In genomic region chr11:43608440-43608839, GRCm38 (mm10) we compare ENCODE assay signal across 27 mouse cellular contexts. TPM values are rescaled to one million over a fixed set of nuclear protein-coding genes. Genes with fewer than 3 reads are reported as not detected.
DNase-seq lines count a peak whose midpoint lies in the region; ATAC-seq and TF ChIP-seq lines count a peak whose summit lies in the region.
"Had no signal": no experiment of that assay in that cellular context is flagged by ENCODE, and none has a peak within 500 bp of the region (broad histone marks: within the 10 kb centered on the region; RNA-seq: fewer than 3 reads in every experiment).

No protein-coding gene starts in this region.

- H3K4me3 ChIP-seq in forebrain, embryonic 14.5 days (ENCODE audit: low read depth, low read length) = no peak overlapping the region
- H3K4me3 ChIP-seq in forebrain, embryonic 11.5 days (ENCODE audit: low read depth, low read length) = no peak overlapping the region
- no peak overlapping the region for H3K4me3 ChIP-seq in neural tube, embryonic 13.5 days
- no peak overlapping the region for H3K4me3 ChIP-seq in neural tube, embryonic 14.5 days (ENCODE audit: low read depth, low read length)
- no peak overlapping the region for H3K4me3 ChIP-seq in intestine, embryonic 15.5 days (replicated peaks)
- no peak overlapping the region for H3K4me3 ChIP-seq in stomach, postnatal 0 days (ENCODE audit: low read depth, low read length)
- H3K4me3 ChIP-seq: gastrocnemius, adult 2 months; liver, embryonic 13.5 days; midbrain, embryonic 12.5 days; stomach, embryonic 15.5 days had no signal

- no peak for TF ChIP-seq CTCF in stomach, postnatal 0 days (IDR thresholded peaks at IDR 0.05; ENCODE audit: low read depth)

- ATAC-seq in forebrain, embryonic 14.5 days = no peak
- no peak for ATAC-seq in forebrain, embryonic 11.5 days (replicated peaks; ENCODE audit: low FRiP score)
- ATAC-seq in neural tube, embryonic 13.5 days (ENCODE audit: low read depth) = 0 out of 2 replicates have a peak, but pooled peaks have one; percentile 32
- peak; percentile 33; the same call in 1 of the 2 replicates for ATAC-seq in neural tube, embryonic 14.5 days (ENCODE audit: low read depth)
- no peak for ATAC-seq in intestine, embryonic 15.5 days
- no peak for ATAC-seq in stomach, postnatal 0 days (ENCODE audit: low FRiP score, low TSS enrichment)

- peak; percentile 41 for DNase-seq in forebrain, embryonic 14.5 days (ENCODE audit: low spot score)
- DNase-seq in forebrain, embryonic 11.5 days (ENCODE audit: low spot score) = no peak
- no peak for DNase-seq in neural tube, embryonic 10.5 days (ENCODE audit: extremely low spot score, low spot score)
- DNase-seq in stomach, postnatal 0 days (ENCODE audit: low spot score) = no peak
- DNase-seq: adrenal gland, postnatal 25 days; cerebellum, adult 9-10 months; gastrocnemius, adult 2 months; heart, adult 11 months; kidney, adult 11 months; kidney, postnatal 4 days; layer of hippocampus, adult 9-11 months; liver, embryonic 13.5 days; lung, adult 2 months; lung, postnatal 14 days; right cerebral cortex, adult 18-20 months; thymus, adult 18-20 months; thymus, postnatal 36 days had no signal

- no peak for TF ChIP-seq EP300 in stomach, postnatal 0 days (optimal IDR thresholded peaks at IDR 0.05)

- no peaks in the 10 kb centered on the region for H3K27me3 ChIP-seq in forebrain, embryonic 14.5 days (replicated peaks; ENCODE audit: control insufficient read depth, insufficient read depth, low read length)
- no peaks in the 10 kb centered on the region for H3K27me3 ChIP-seq in forebrain, embryonic 11.5 days (ENCODE audit: control insufficient read depth, insufficient read depth, low read length)
- no peaks in the 10 kb centered on the region for H3K27me3 ChIP-seq in neural tube, embryonic 13.5 days
- no peaks in the 10 kb centered on the region for H3K27me3 ChIP-seq in neural tube, embryonic 14.5 days (ENCODE audit: control insufficient read depth, insufficient read depth, low read length)
- no peaks in the 10 kb centered on the region for H3K27me3 ChIP-seq in intestine, embryonic 15.5 days (replicated peaks)
- H3K27me3 ChIP-seq in stomach, postnatal 0 days (ENCODE audit: control insufficient read depth, insufficient read depth, low read length) = no peaks in the 10 kb centered on the region
- H3K27me3 ChIP-seq: liver, embryonic 13.5 days; midbrain, embryonic 12.5 days; stomach, embryonic 15.5 days had no signal

- H3K4me1 ChIP-seq in forebrain, embryonic 14.5 days (ENCODE audit: control insufficient read depth, insufficient read depth, low read length) = no peaks in the 10 kb centered on the region
- peaks cover 6% of the 10 kb centered on the region; the same call in 1 of the 2 replicates for H3K4me1 ChIP-seq in forebrain, embryonic 11.5 days (replicated peaks; ENCODE audit: control insufficient read depth, insufficient read depth, low read length)
- H3K4me1 ChIP-seq in neural tube, embryonic 13.5 days (replicated peaks) = peaks cover 24% of the 10 kb centered on the region
- H3K4me1 ChIP-seq in neural tube, embryonic 14.5 days (ENCODE audit: control insufficient read depth, insufficient read depth, low read length) = peaks cover 4% of the 10 kb centered on the region; the same call in 1 of the 2 replicates
- H3K4me1 ChIP-seq in intestine, embryonic 15.5 days (replicated peaks) = peaks cover 9% of the 10 kb centered on the region
- H3K4me1 ChIP-seq in stomach, postnatal 0 days (replicated peaks; ENCODE audit: control insufficient read depth, insufficient read depth) = no peaks in the 10 kb centered on the region
- H3K4me1 ChIP-seq: liver, embryonic 13.5 days had no signal

- H3K9ac ChIP-seq in forebrain, embryonic 14.5 days (ENCODE audit: low read length) = no peak overlapping the region
- no peak overlapping the region for H3K9ac ChIP-seq in forebrain, embryonic 11.5 days (ENCODE audit: low read length)
- no peak overlapping the region for H3K9ac ChIP-seq in neural tube, embryonic 13.5 days
- H3K9ac ChIP-seq in neural tube, embryonic 14.5 days (replicated peaks; ENCODE audit: low read depth, low read length) = no peak overlapping the region
- H3K9ac ChIP-seq in intestine, embryonic 15.5 days = no peak overlapping the region
- H3K9ac ChIP-seq in stomach, postnatal 0 days (ENCODE audit: low read length) = no peak overlapping the region
- H3K9ac ChIP-seq: liver, embryonic 13.5 days; midbrain, embryonic 12.5 days; stomach, embryonic 15.5 days had no signal

- H3K36me3 ChIP-seq in forebrain, embryonic 14.5 days (ENCODE audit: control insufficient read depth, insufficient read depth, low read length) = no peaks in the 10 kb centered on the region
- no peaks in the 10 kb centered on the region for H3K36me3 ChIP-seq in forebrain, embryonic 11.5 days (ENCODE audit: control insufficient read depth, insufficient read depth, low read length)
- no peaks in the 10 kb centered on the region for H3K36me3 ChIP-seq in neural tube, embryonic 13.5 days
- no peaks in the 10 kb centered on the region for H3K36me3 ChIP-seq in neural tube, embryonic 14.5 days (ENCODE audit: control insufficient read depth, insufficient read depth, low read length)
- H3K36me3 ChIP-seq in intestine, embryonic 15.5 days = no peaks in the 10 kb centered on the region
- no peaks in the 10 kb centered on the region for H3K36me3 ChIP-seq in stomach, postnatal 0 days (ENCODE audit: control insufficient read depth, insufficient read depth, low read length)
- H3K36me3 ChIP-seq: liver, embryonic 13.5 days; midbrain, embryonic 12.5 days; stomach, embryonic 15.5 days had no signal

- WGBS in forebrain, embryonic 14.5 days = 21% methylated on average over 3 of the region's 3 CpGs
- 52% methylated on average over 3 of the region's 3 CpGs for WGBS in forebrain, embryonic 11.5 days
- 34% methylated on average over 3 of the region's 3 CpGs for WGBS in neural tube, embryonic 13.5 days
- 33% methylated on average over 3 of the region's 3 CpGs for WGBS in neural tube, embryonic 14.5 days
- WGBS in intestine, embryonic 15.5 days = 88% methylated on average over 3 of the region's 3 CpGs
- 65% methylated on average over 3 of the region's 3 CpGs for WGBS in stomach, postnatal 0 days

- H3K4me2 ChIP-seq in forebrain, embryonic 14.5 days (ENCODE audit: low read length) = no peak overlapping the region
- H3K4me2 ChIP-seq in forebrain, embryonic 11.5 days (ENCODE audit: low read depth, low read length, severe bottlenecking) = no peak overlapping the region
- no peak overlapping the region for H3K4me2 ChIP-seq in neural tube, embryonic 13.5 days
- no peak overlapping the region for H3K4me2 ChIP-seq in neural tube, embryonic 14.5 days (ENCODE audit: low read depth, low read length)
- no peak overlapping the region for H3K4me2 ChIP-seq in intestine, embryonic 15.5 days (replicated peaks)
- no peak overlapping the region for H3K4me2 ChIP-seq in stomach, postnatal 0 days (replicated peaks; ENCODE audit: low read depth)
- H3K4me2 ChIP-seq: heart, embryonic 11.5 days; liver, embryonic 13.5 days; midbrain, embryonic 12.5 days; stomach, embryonic 15.5 days had no signal

- no peak overlapping the region for H3K27ac ChIP-seq in forebrain, embryonic 14.5 days (ENCODE audit: low read depth, low read length)
- H3K27ac ChIP-seq in forebrain, embryonic 11.5 days (ENCODE audit: low read depth, low read length) = no peak overlapping the region
- no peak overlapping the region; the same call in 1 of the 2 replicates for H3K27ac ChIP-seq in neural tube, embryonic 13.5 days (replicated peaks)
- peak overlapping the region; percentile 12 for H3K27ac ChIP-seq in neural tube, embryonic 14.5 days (ENCODE audit: low read depth, low read length)
- H3K27ac ChIP-seq in intestine, embryonic 15.5 days = no peak overlapping the region
- H3K27ac ChIP-seq in stomach, postnatal 0 days (replicated peaks) = no peak overlapping the region
- H3K27ac ChIP-seq: gastrocnemius, adult 2 months; liver, embryonic 13.5 days; midbrain, embryonic 12.5 days; stomach, embryonic 15.5 days had no signal

- no peaks in the 10 kb centered on the region for H3K9me3 ChIP-seq in forebrain, embryonic 14.5 days (replicated peaks; ENCODE audit: control insufficient read depth, low read length)
- H3K9me3 ChIP-seq in forebrain, embryonic 11.5 days (ENCODE audit: control insufficient read depth, low read length) = no peaks in the 10 kb centered on the region
- no peaks in the 10 kb centered on the region for H3K9me3 ChIP-seq in neural tube, embryonic 13.5 days
- H3K9me3 ChIP-seq in neural tube, embryonic 14.5 days (ENCODE audit: control insufficient read depth, low read length) = no peaks in the 10 kb centered on the region
- H3K9me3 ChIP-seq in intestine, embryonic 15.5 days = no peaks in the 10 kb centered on the region
- H3K9me3 ChIP-seq in stomach, postnatal 0 days (ENCODE audit: control insufficient read depth, low read length) = no peaks in the 10 kb centered on the region
- H3K9me3 ChIP-seq: liver, embryonic 13.5 days; midbrain, embryonic 12.5 days; stomach, embryonic 15.5 days had no signal

RNA-seq across cellular contexts. Expression of gene Fabp6, which starts 7.1 kb away (rescaled TPM):
- not detected in 2 replicates for polyA plus RNA-seq in forebrain, embryonic 14.5 days (2014; fragmentation: Nextera tagmentation; extraction: Ambion mirVana)
- polyA plus RNA-seq in forebrain, embryonic 11.5 days (2014; fragmentation: Nextera tagmentation; extraction: Ambion mirVana) = not detected in 2 replicates
- polyA plus RNA-seq in neural tube, embryonic 13.5 days (2015; fragmentation: Nextera tagmentation; extraction: Ambion mirVana) = not detected in 2 replicates
- not detected in 2 replicates for polyA plus RNA-seq in neural tube, embryonic 14.5 days (2014; fragmentation: Nextera tagmentation; extraction: Ambion mirVana)
- 1.2 TPM in 2 replicates for polyA plus RNA-seq in intestine, embryonic 15.5 days (2015; fragmentation: Nextera tagmentation; extraction: Ambion mirVana)
- 5.9 and 7.6 TPM in 2 replicates for polyA plus RNA-seq in stomach, postnatal 0 days (2015; fragmentation: Nextera tagmentation; extraction: Ambion mirVana)
- polyA plus RNA-seq: embryonic facial prominence, embryonic 14.5 days; heart, embryonic 11.5 days; heart, postnatal 0 days; kidney, embryonic 16.5 days; limb, embryonic 14.5 days; liver, embryonic 13.5 days; midbrain, embryonic 12.5 days had no signal

RNA-seq across cellular contexts. Expression of gene 4933415A04Rik, which starts 21.6 kb away (rescaled TPM):
- polyA plus RNA-seq in forebrain, embryonic 14.5 days (2014; fragmentation: Nextera tagmentation; extraction: Ambion mirVana) = 1.2 and 2.0 TPM in 2 replicates
- 7.4 and 8.5 TPM in 2 replicates for polyA plus RNA-seq in forebrain, embryonic 11.5 days (2014; fragmentation: Nextera tagmentation; extraction: Ambion mirVana)
- polyA plus RNA-seq in neural tube, embryonic 13.5 days (2015; fragmentation: Nextera tagmentation; extraction: Ambion mirVana) = 7.1 and 7.3 TPM in 2 replicates
- 3.8 and 4.4 TPM in 2 replicates for polyA plus RNA-seq in neural tube, embryonic 14.5 days (2014; fragmentation: Nextera tagmentation; extraction: Ambion mirVana)
- polyA plus RNA-seq in intestine, embryonic 15.5 days (2015; fragmentation: Nextera tagmentation; extraction: Ambion mirVana) = 4.4 and 5.4 TPM in 2 replicates
- polyA plus RNA-seq in stomach, postnatal 0 days (2015; fragmentation: Nextera tagmentation; extraction: Ambion mirVana) = 2.4 TPM in 2 replicates

Comparison
In these comparisons a context has a peak if more than half of its experiments do, and no peak if none do; other contexts are left out.
1. ATAC-seq: peak in neural tube, embryonic 13.5 days (single experiment) and neural tube, embryonic 14.5 days (single experiment); none in forebrain, embryonic 14.5 days (single experiment), forebrain, embryonic 11.5 days (single experiment), intestine, embryonic 15.5 days (single experiment) and stomach, postnatal 0 days (single experiment).